Mouse (Mus musculus) gastrocnemius, postnatal 25 days (tissue): ENCODE data around the gene Kdm1a. TPM values are rescaled to one million over a fixed set of nuclear protein-coding genes. Genes with fewer than 3 reads are reported as not detected.
A peak's percentile ranks its signal among the peaks of the same experiment; 100 is the strongest.

Experiments
- DNase-seq: peaks from one replicate; pipeline ENCODE4 v3.0.0; 2022
- microRNA-seq, 2 experiments: library from miRNA; unstranded; fragments of <30 nt; microRNA quantifications; one replicate each; pipeline ENCODE4 v1.2.0; 2021; ENCODE audit warnings: borderline replicate concordance in 2 of 2
- total RNA-seq, 2 experiments: library from RNA; stranded (reverse); gene quantifications; 1 replicate in 1 of 2; 2 replicates in 1 of 2; pipeline ENCODE4 v1.2.3; 2021

Kdm1a gene
- total RNA-seq, 2 experiments from 2014 or later = 16.8 to 18.0 TPM

- no peak for DNase-seq
Measured at GRCm38 (mm10) chr4:136526412-136526811, 76.1 kb downstream of the Kdm1a start.

GRCm38 (mm10) chr4:136524309-136524708 lies 78.2 kb downstream of the Kdm1a start:
- no peak for DNase-seq

GRCm38 (mm10) chr4:136521898-136522297 lies 80.6 kb downstream of the Kdm1a start:
- no peak for DNase-seq

DNA sequence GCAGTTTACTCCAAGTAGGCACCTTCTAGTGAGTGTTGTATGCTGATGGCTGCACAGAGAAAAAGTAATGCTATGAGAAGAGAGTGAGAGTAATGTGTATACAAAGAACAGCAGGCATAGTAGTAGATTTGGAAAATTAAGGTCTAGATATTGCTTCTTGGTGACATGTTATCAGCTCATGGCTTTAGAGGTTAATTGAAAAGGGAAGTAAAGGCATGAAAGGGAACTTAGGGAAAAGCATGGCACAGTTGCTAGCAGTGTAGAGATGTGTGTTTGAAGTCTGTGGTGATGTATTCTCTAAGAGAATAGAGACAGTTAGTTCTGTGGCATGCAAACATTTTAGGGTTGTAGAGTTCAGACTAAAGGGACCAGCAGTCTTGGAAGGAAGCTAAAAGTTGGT lies 82.7 kb downstream of the Kdm1a start:
- DNase-seq = no peak

- no peak for DNase-seq
Measured at GRCm38 (mm10) chr4:136518576-136518975, 83.9 kb downstream of the Kdm1a start.

GRCm38 (mm10) chr4:136518141-136518540 lies 84.4 kb downstream of the Kdm1a start:
- DNase-seq = no peak

GRCm38 (mm10) chr4:136512905-136513304 lies 89.6 kb downstream of the Kdm1a start:
- DNase-seq = peak; percentile 32

DNA sequence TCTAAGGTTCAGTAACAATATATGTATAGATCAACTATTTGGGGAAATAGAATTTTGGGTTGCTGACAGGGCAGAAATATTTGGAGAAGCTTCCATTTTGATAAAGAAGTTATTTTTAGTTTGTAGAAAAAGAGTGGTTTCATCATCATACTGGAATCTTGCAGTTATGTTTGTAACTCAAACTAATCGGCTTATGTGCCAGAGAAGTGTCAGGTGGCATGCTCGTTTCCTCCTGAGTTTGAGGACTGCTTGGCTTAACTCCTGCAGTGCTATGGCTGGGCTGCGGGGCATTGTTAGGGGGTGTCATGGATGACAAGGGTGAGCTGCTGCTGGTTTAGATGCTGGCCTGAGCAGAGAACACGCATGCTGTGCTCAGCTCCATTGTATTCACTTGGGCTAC lies 90.8 kb downstream of the Kdm1a start:
- no peak for DNase-seq

- DNase-seq = no peak
Measured at GRCm38 (mm10) chr4:136509857-136510256, 92.7 kb downstream of the Kdm1a start.

DNA sequence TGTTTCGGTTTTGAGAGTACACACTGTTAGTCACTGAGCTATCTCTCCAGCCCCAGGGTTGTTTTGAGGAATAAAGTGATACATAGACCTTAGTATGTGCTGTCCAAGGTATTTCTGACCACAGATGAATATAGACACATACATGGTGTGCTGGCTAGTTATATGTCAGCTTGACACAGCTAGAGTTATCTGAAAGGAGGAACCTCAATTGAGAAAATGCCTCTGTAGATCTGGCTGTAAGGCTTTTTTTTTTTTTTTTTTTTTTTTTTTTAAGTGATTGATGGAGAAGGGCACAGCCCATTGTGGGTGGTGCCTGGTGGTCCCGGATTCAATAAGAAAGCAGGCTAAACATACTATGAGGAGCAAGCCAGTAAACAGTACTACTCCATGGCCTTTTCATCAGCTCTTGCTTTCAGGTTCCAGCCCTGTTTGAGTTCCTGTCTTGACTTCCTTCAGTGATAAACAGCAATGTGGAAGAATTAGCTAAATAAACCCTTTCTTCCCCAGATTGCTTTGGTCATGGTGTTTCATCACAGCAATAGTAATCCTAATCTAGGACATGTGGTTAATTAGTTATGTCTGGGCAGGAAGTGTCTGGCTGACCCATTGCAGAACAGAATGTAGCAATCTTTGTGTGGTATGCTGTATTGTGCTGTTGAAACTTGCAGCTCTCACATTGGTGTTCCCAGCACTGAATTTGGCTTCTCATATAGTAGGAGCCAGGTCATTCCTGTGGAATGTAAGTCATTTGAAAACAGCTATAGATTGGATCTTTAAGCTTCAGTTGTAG lies 96.9 kb downstream of the Kdm1a start:
- DNase-seq = no peak

Small RNA genes lying within 50 kb of the gene (microRNA-seq; reads per million reads assigned to microRNA genes)
- 0 reads per million in 2 experiments for gene Gm22180

Other genes with a start within 250 kb of the Kdm1a start
- not detected for gene Htr1d, start 179.2 kb downstream of the Kdm1a start, total RNA-seq
- gene 6030445D17Rik, start 140.5 kb downstream of the Kdm1a start, total RNA-seq = under 1 TPM in 1 of 2 experiments, not detected in 1; 0.15 TPM
- gene Luzp1, start 133.0 kb downstream of the Kdm1a start, total RNA-seq = 10 to 100 TPM; 17.0 to 18.2 TPM
- gene Tex46, start 7.7 kb upstream of the Kdm1a start, total RNA-seq = not detected
- not detected for gene Lactbl1, start 19.9 kb upstream of the Kdm1a start, total RNA-seq
- gene Ephb2, start 233.3 kb upstream of the Kdm1a start, total RNA-seq = 1 to 10 TPM in 1 of 2 experiments, under 1 TPM in 1; 1.00 to 1.2 TPM